Mouse (Mus musculus) liver, adult 2 months (tissue): ENCODE results near the gene Gm27029.

ENCODE experiments used
- CTCF ChIP-seq: fragments of 200-500 bp; IDR thresholded peaks from 2 replicates; pipeline ENCODE4 v1.5.1; 2011; ENCODE audit warnings: low read depth, low read length, control low read depth
- POLR2A ChIP-seq: fragments of 200-500 bp; IDR thresholded peaks from 2 replicates; pipeline ENCODE4 v1.6.1; 2011; ENCODE audit warnings: low read length, control low read depth; ENCODE audit not compliant: insufficient read depth; ENCODE audit errors: extremely low read depth

DNA sequence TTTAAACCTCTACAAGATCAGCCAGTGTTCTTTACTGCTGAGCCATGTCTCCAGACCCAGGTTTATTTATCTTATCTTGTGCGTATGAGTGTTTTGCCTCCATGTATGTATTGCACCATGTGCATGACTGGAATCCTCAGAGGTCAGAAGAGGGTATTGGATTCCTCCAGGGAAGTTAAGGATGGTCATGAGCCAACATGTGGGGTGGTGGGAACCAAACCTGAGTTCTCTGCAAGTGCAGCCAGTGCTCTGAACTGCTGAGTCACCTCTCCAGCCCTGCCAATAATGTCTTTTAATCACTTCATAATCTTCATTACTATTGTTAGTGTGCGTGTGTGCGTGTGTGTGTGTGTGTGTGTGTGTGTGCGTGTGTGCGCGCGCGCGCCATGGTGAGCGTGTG lies 26.9 kb upstream of the Gm27029 start:
- TF ChIP-seq POLR2A (no peak), CTCF (no peak)
